ENCODE assay signal across 9 mouse cellular contexts in the genomic region with DNA sequence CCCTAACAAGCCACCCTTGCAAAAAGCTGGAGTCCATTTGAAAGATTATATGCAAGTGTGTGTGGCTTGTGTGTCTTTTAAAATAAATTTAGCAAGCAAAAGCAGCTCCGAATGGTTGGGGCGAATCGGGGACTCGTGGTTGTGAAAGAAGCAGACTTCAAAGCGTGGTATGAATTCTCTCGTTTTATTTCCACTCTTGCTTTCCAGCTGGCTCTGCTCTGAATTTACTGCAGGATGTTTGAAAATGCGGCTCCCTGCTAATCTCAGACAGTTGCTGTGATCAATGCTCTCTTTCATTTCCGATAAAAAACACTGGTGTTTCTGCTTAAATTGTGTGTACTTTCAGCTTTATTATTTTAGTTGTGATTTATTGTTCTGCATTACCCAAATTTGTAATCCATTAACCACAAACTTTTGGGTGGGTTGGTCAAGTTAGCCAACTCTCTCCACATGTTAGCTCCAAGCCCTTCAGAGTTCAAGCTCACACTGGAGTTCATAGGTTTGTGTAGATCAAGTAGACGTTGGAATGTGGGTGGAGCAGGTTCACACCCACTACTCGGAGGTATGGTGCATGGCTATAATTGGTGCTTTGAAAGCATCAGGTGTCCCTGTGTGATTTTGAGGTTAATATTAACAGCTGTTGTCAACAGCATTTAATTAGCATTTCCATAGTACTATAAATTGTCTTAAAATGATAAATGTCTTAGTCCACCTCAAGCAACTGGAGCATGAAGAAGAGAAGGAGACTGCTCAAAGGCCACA.
A peak's percentile ranks its signal among the peaks of the same experiment; 100 is the strongest.
DNase-seq lines count a peak whose midpoint lies in the region; ATAC-seq and TF ChIP-seq lines count a peak whose summit lies in the region.
"Had no signal": no experiment of that assay in that cellular context is flagged by ENCODE, and none has a peak within 500 bp of the region (broad histone marks: within the 10 kb centered on the region; RNA-seq: fewer than 3 reads in every experiment).

No protein-coding gene starts in this region.

- TF ChIP-seq POLR2A in small intestine, adult 2 months (IDR thresholded peaks at IDR 0.05; ENCODE audit: low read depth, low read length) = no peak

- H3K4me2 ChIP-seq in forebrain, embryonic 16.5 days (ENCODE audit: low read length) = no peak overlapping the region
- H3K4me2 ChIP-seq in liver, embryonic 12.5 days = no peak overlapping the region
- H3K4me2 ChIP-seq: liver, embryonic 13.5 days had no signal

- intact Hi-C loops in left cerebral cortex, postnatal 25 days (cut with DNase I) = loop anchor here (5.0 kb wide), 1 partner anchor 69 kb away; no protein-coding TSS in a partner anchor

- H3K36me3 ChIP-seq in small intestine, adult 2 months (ENCODE audit: control insufficient read depth, insufficient read depth, low read length) = no peaks in the 10 kb centered on the region
- H3K36me3 ChIP-seq in forebrain, embryonic 16.5 days (ENCODE audit: control insufficient read depth, insufficient read depth) = no peaks in the 10 kb centered on the region
- H3K36me3 ChIP-seq in liver, embryonic 12.5 days = no peaks in the 10 kb centered on the region
- H3K36me3 ChIP-seq: liver, embryonic 13.5 days had no signal

- no peak overlapping the region for H3K9ac ChIP-seq in forebrain, embryonic 16.5 days (replicated peaks; ENCODE audit: low read depth, low read length)
- H3K9ac ChIP-seq in liver, embryonic 12.5 days = no peak overlapping the region
- H3K9ac ChIP-seq: liver, embryonic 13.5 days had no signal

- H3K4me3 ChIP-seq in layer of hippocampus, adult 2 months = peak overlapping the region; percentile 3; the same call in 1 of the 2 replicates
- no peak overlapping the region for H3K4me3 ChIP-seq in small intestine, adult 2 months (ENCODE audit: low read depth, low read length)
- no peak overlapping the region for H3K4me3 ChIP-seq in forebrain, embryonic 16.5 days (replicated peaks; ENCODE audit: low read length)
- no peak overlapping the region for H3K4me3 ChIP-seq in liver, embryonic 12.5 days
- H3K4me3 ChIP-seq: liver, embryonic 13.5 days had no signal

- H3K4me1 ChIP-seq in small intestine, adult 2 months (ENCODE audit: control insufficient read depth, insufficient read depth, insufficient read length, low read length) = peaks cover 15% of the 10 kb centered on the region; the same call in 1 of the 2 replicates
- H3K4me1 ChIP-seq in forebrain, embryonic 16.5 days (replicated peaks; ENCODE audit: control insufficient read depth, insufficient read depth, low read length) = no peaks in the 10 kb centered on the region; the same call in none of the 2 replicates
- H3K4me1 ChIP-seq in liver, embryonic 12.5 days = peaks cover 10% of the 10 kb centered on the region

- no peak for TF ChIP-seq CTCF in layer of hippocampus, adult 2 months (conservative IDR thresholded peaks at IDR 0.05)
- TF ChIP-seq CTCF in small intestine, adult 2 months (IDR thresholded peaks at IDR 0.05; ENCODE audit: extremely low read depth, insufficient read length, insufficient replicate concordance, low read depth, low read length) = no peak

- no peak overlapping the region; the same call in 1 of the 2 replicates for H3K27ac ChIP-seq in layer of hippocampus, adult 2 months
- H3K27ac ChIP-seq in small intestine, adult 2 months (ENCODE audit: insufficient read depth, low read depth, low read length) = peak overlapping the region; percentile 51
- no peak overlapping the region for H3K27ac ChIP-seq in forebrain, embryonic 16.5 days (ENCODE audit: low read length)
- H3K27ac ChIP-seq in liver, embryonic 12.5 days = no peak overlapping the region
- H3K27ac ChIP-seq: liver, embryonic 13.5 days had no signal

- H3K27me3 ChIP-seq in small intestine, adult 2 months (ENCODE audit: control insufficient read depth, insufficient read depth, low read length) = no peaks in the 10 kb centered on the region
- no peaks in the 10 kb centered on the region for H3K27me3 ChIP-seq in forebrain, embryonic 16.5 days (replicated peaks; ENCODE audit: control insufficient read depth, insufficient read depth, low read length)
- H3K27me3 ChIP-seq in liver, embryonic 12.5 days (replicated peaks) = no peaks in the 10 kb centered on the region
- H3K27me3 ChIP-seq: liver, embryonic 13.5 days had no signal

- peak; percentile 48 to 60 for DNase-seq in layer of hippocampus, adult 2 months (ENCODE audit: low spot score in 2 of 2)
- DNase-seq in layer of hippocampus, postnatal 36 days = no peak
- peak; percentile 44 to 72 for DNase-seq in frontal cortex, adult 2 months (ENCODE audit: extremely low spot score in 1 of 2, low spot score in 1 of 2)
- peak; percentile 42 to 90 for DNase-seq in left cerebral cortex, postnatal 25 days (ENCODE audit: low spot score in 2 of 2)
- DNase-seq in ovary, postnatal 10 days (ENCODE audit: low spot score) = no peak
- DNase-seq: liver, embryonic 13.5 days had no signal

- no peak for ATAC-seq in forebrain, embryonic 16.5 days
- ATAC-seq in liver, embryonic 12.5 days = no peak

- 0 out of 2 replicates have a peak, but pooled peaks cover 4% of the 10 kb centered on the region for H3K9me3 ChIP-seq in forebrain, embryonic 16.5 days (ENCODE audit: control insufficient read depth, low read length)
- no peaks in the 10 kb centered on the region for H3K9me3 ChIP-seq in liver, embryonic 12.5 days (replicated peaks)
- H3K9me3 ChIP-seq: liver, embryonic 13.5 days had no signal

- 15% methylated on average over 10 of the region's 10 CpGs for WGBS in small intestine, adult 2 months
- 63% methylated on average over 10 of the region's 10 CpGs for WGBS in forebrain, embryonic 16.5 days
- 74% methylated on average over 10 of the region's 10 CpGs for WGBS in liver, embryonic 12.5 days (ENCODE audit: insufficient replicate concordance)

Comparison
In these comparisons a context has a peak if more than half of its experiments do, and no peak if none do; other contexts are left out.
1. DNase-seq: peak in layer of hippocampus, adult 2 months (2 of 2), frontal cortex, adult 2 months (2 of 2) and left cerebral cortex, postnatal 25 days (2 of 2); none in layer of hippocampus, postnatal 36 days (0 of 2) and ovary, postnatal 10 days (single experiment).